Mouse (Mus musculus) monocyte, adult 5-6 weeks (primary cell): ENCODE measurements around the gene Gm17349. TPM values are rescaled to one million over a fixed set of nuclear protein-coding genes. Genes with fewer than 3 reads are reported as not detected.
"Not testable (repeated sequence)": the region's sequence is repeated elsewhere in the genome, so short reads cannot be mapped to it uniquely, and the experiment has no call there.

ENCODE experiments used
- ATAC-seq: fragments of 153-309, 156-312 bp; replicated peaks from 2 replicates; pipeline ENCODE4 v1.8.0; 2017; ENCODE audit warnings: mild to moderate bottlenecking; ENCODE audit not compliant: low TSS enrichment, insufficient number of reproducible peaks, severe bottlenecking, poor library complexity, low FRiP score
- total RNA-seq: library from RNA; stranded (forward); fragments of 200-1000, 200-491, 200-594 nt; gene quantifications from 3 replicates; pipeline ENCODE4 v1.2.3, GENCODE M21; 2017

Gene Gm17349
- total RNA-seq, result 11.3 TPM in 1 of 3 replicates, not detected in the others

DNA sequence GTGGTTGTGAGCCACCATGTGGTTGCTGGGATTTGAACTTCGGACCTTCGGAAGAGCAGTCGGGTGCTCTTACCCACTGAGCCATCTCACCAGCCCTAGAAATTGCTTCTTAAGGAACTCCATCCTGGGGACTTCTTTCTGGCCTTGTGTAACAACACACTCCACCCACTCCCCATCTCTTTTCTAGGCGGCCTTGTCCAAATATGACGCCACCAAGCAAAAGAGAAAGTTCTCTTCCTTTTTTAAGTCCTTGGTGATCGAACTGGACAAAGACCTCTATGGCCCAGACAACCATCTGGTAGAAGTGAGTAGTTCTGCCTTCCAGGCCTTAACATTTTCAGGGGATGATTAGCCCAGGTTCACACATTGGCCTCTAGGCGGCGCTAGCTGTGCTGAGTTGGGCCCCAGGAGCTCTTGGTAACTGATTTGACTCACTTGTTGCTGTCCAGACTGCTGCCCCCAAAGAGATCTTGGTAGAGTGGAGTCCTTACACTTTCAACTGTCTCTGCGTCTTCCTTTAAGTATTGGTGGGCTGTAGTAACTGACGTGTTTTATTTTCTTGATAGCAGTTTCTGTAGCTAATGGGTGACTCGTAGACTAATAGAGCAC is at the start of gene Gm17349:
Gene Gm17349 (minus strand): TSS at position 51 of the 609 bp plus-strand sequence.
- ATAC-seq, result no peak; the same call in 1 of the 2 replicates

DNA sequence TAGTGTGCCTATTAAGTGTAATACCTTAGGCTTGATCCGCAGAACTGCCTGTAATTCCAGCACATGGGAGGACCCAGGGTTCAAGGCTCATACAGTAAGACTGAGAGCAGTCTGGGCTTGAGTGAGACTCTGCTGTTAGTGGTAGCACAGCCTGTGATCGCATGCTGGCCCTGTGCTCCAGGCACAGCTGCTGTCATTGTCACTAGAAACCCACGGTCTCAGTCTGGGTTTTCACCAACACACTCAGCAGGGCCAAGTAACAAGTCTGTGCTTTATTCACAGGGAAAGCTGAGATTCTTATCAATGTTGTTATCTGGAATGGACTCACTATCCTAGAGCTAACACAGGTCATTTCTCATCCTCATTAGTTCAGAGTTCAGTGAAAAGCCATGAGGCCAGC is 48.9 kb upstream of the Gm17349 start:
- no peak for ATAC-seq

DNA sequence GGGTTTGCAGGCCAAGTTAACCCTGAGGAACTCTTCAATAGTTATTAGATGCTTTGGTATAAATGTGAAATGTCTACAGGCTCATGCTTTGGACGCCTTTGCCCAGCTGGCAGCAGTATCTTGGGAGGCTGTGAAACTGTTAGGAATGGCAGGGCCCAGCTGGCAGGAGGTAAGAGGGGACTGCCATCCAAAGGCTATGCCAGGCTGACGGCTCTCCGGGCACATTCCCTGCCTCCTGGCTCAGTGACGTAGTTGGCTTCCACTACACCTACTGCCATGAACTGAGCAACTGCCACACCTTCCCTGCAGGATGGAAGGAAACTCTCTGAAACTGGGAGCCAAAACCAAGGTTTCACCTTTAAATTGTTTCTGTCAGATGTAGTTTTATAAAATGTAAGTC is 34.9 kb upstream of the Gm17349 start:
- ATAC-seq, result no peak

DNA sequence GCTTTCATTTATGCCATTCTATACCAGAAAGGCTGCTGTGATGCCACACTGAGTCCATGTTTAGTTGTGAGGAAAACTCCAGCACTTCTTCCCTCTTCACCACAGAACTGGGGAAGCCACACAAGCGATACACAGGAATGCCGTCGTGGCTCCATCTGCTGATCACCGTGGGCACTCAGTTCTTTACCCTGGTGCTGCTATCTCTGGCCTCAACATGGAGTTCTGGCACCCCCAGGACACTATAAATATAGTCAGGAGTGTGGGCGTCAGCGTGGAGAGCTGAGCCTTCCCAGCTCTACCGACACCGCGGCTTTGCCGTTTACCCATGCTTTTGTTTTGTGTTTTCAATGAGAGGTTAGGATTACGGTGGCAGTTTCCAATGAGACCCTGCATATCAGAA is 31.4 kb upstream of the Gm17349 start:
- no peak for ATAC-seq

DNA sequence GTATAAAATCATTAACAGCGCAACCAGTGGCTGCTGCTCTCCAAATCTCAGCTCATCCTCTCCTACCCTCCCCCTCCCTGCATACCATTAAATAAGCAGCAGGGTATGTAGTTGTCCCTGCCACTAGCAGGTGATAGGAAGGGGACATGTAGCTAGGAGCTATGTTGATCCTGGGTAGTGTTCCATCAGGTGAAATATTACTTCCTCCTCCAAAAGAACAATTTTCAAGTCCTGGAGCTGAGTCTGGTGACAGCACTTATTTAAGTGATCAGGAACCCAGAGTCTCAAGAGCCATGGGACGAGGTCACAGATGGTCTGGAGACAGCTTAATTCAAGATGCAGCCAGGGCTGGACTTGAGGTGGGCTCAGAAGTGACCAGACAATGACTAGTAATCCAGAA is 30.3 kb upstream of the Gm17349 start:
- no peak for ATAC-seq

DNA sequence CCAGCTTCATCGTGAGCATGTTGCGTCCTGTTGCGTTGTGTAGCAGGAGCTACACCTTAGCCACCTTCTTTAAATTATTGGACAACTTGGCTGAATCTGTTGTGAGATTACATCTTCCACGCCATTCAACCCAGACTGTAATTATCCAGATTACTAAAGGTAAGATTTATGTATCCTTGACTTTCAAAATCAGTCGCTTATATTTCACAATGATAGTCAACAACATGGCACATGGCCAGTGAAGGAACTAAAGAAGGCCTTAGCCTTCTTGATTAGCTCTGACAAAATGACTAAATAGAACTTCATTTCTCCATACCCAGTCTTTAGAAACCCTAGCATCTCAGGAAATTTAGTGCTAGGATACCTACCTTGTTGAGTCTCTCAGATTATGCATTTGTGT is 27.9 kb upstream of the Gm17349 start:
- no peak for ATAC-seq

DNA sequence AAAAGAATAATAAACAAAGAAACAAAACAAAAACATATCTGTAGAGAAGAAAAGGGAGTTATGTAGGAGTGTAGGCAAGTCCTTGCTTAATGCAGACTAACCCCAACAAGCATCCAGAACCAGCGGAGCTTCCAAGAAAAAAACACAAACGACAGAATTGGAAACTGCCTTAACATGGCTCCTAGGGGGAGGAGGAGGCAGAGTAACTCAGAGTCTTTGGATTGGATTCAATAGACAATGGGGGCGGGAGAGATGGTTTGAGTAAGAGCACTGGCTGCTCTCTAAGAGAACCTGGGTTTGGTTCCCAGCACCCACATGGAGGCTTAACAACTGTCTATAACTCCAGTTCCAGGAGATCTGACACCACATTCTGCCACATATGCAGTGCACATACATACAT is 26.4 kb upstream of the Gm17349 start:
- ATAC-seq, result no peak

DNA sequence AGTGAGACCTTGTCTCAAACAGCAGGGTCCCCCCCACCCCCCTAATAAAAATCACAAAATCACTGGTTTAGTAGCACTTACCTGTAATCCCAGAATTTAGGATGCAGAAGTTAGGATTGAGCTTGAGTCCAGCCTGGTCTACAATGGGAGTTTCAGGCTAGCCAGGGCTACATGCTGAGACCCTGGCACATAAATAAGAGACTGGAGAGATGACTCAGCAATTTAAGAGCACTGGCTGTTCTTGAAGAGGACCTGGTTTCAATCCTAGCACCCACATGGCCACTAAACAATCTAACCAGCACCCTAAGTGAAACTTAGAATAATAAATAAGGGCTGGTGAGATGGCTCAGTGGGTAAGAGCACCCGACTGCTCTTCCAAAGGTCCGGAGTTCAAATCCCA is 25.9 kb upstream of the Gm17349 start:
- no peak for ATAC-seq

DNA sequence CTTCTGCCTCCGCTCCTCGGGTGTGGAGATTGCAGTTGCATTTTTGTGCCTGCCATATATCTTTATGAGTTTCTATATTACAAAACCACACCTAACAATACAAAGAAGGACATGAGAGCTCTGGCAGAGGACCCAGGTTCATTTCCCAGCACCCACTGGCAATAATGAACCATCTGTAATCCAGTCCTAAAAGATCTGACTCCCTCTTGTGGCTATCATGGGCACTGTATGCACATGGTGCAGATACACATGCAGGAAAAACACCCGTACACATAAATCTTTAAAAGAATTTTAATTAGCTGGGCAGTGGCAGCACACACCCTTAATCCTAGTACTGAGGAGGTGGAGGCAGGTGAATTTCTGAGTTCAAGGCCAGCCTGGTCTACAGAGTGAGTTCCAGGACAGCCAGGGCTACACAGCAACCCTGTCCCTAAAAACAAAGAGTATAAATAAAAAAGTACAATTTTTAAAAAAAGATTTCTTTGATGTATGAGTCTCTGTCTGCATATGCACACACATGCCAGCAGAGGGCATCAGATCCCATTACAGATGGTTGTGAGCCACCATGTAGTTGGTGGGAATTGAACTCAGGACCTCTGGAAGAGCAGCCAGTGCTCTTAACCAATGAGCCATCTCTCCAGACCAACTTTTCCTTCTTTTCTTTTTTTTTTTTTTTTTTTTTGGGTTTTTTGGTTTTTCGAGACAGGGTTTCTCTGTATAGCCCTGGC is 23.9 kb upstream of the Gm17349 start:
- ATAC-seq, result no peak

DNA sequence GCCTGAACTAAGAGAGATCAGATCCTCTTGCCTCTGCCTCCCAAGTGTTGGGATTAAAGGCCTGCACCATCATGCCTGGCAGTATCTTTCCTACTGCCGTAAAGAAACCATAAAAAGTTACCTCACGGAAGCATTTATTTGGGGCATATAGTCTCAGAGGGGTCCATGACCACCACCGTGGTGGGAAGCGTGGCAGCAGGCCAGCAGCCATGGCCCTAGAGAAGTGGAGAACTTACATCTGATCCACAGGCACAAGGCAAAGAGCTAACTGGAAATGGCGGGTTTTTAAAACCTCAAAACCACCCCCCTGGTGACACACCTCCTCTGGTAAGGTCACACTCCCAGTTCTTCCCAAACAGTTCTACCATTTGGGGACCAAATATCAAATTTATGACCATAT is 22.9 kb upstream of the Gm17349 start:
- ATAC-seq, result no peak

DNA sequence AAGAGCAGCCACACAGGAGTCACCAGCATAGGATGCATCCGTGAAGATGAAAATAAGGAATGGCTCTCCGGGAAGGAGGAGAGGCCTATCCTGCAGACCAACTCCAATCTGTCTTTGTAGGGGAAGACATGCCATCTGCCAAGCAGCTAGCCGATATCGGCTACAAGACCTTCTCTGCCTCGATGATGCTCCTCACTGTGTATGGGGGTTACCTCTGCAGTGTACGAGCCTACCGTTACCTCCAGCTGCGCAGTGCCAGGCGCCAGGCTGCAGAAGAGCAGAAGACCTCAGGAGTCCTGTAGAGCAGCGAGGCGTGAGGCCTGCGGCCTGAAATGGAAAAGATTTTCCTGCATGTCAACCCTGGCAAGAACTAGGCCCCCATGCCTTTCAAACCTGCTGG is 22.2 kb upstream of the Gm17349 start:
- ATAC-seq, result no peak

DNA sequence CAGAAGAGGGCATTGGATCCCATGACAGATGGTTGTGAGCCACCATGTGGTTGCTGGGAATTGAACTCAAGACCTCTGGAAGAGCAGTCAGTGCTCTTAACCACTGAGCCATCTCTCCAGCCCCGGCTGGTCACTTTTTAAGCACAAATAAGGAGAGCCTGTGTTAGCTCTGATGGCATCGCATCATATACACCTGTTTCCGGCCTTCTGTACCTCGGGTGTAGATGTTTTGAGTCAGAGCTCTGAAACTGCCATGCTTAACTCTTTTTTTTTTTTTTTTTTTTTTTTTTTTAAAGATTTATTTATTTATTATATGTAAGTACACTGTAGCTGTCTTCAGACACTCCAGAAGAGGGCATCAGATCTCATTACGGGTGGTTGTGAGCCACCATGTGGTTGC is 21.7 kb upstream of the Gm17349 start:
- ATAC-seq, result not testable (repeated sequence)

DNA sequence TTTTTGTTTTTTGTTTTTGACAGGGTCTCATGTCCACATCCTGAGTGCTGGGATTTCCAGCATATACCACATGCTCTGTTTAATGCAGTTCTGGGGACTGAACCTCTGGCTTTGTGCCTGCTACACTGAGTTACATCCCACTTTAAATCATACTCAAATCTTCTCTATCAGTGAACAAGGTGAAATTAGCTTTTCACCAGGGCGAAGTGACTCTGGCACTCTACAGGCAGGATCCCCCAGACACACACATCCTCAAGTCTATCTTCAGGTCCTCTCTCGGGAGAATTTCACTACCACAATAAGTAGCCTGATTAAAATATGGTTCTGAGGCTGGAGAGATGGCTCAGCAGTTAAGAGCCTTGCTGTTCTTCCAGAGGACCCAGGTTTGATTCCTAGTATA is 21.3 kb upstream of the Gm17349 start:
- no peak for ATAC-seq

DNA sequence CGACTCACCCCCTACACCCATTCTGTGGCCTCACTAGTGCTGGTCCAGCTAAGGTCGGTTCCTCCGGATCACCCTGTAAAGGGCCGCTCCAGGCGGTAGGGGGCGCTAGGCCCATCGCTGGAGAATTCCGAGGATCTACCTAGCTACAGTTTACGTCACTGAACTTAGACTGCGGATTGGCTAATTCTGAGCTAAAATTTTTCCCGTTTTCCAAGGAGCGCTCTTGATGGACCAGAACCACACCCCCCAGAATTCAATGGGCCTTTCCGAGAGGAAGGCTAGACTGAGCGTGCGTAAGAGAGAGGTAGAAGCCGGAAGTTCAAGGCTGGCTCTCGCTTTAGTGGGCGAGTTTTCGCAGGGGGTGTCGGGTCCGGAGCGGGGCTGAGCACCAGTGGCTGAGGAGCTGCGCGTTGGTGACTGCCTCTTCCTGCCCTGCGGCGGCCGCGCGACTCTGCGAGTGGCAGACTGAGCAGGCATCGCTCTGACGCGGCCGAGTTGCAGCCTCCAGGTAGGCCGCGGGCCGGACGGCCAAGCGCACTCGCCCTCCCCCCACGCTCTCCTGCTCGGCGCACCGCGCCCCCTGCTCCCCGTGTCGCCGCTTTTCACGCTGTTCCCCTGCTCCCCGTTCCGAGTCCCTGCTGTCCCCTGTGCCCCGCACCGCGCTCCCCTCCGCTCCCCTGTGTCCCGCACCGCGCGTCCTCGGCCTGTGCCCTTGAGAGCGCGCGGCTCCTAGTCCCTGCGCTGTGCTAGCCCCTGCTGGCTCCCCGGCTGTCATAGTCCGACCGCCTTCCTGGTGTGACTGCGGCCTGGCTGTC is 20.3 kb upstream of the Gm17349 start, which contains the start of gene Cox14:
Gene Cox14 (plus strand): TSS at position 278 of the 815 bp plus-strand sequence.
- peak; percentile 81 for ATAC-seq

DNA sequence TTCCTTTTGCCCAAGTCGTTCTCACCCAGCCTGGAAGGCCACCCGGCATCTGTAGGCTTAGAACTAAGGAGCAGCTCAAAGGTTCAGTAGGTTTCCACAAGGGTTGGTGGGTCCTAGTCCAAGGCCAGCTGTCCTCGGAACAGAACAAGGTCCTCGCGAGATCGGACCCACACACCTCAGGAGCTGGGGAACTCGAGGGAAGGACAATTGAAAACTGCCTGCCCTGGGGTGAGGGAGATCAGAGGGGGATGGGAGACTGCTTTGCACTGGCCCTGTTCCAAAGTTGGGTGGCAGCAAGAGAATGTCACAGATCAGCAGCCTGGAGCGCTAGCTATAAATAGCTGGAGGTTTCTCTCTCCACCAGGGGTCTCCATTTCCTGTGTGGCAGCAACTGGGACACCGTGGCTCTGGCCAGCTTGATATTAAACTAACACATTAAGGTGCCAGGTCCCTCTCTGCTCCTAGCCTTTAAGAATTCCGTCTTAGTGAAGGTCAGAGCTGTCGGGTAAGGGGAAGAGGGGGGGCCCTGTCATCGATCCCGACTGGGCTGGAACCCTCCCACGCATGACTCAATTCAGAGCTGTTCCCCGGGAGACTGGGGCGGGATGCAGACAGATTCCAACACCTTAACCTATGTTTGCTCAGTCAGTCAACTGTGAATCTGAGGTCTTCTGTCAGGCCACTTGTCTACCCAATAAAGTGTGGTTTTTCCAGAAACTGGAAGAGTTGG is 19.2 kb upstream of the Gm17349 start:
- ATAC-seq, result 0 out of 2 replicates have a peak, but pooled peaks have one; percentile 0

DNA sequence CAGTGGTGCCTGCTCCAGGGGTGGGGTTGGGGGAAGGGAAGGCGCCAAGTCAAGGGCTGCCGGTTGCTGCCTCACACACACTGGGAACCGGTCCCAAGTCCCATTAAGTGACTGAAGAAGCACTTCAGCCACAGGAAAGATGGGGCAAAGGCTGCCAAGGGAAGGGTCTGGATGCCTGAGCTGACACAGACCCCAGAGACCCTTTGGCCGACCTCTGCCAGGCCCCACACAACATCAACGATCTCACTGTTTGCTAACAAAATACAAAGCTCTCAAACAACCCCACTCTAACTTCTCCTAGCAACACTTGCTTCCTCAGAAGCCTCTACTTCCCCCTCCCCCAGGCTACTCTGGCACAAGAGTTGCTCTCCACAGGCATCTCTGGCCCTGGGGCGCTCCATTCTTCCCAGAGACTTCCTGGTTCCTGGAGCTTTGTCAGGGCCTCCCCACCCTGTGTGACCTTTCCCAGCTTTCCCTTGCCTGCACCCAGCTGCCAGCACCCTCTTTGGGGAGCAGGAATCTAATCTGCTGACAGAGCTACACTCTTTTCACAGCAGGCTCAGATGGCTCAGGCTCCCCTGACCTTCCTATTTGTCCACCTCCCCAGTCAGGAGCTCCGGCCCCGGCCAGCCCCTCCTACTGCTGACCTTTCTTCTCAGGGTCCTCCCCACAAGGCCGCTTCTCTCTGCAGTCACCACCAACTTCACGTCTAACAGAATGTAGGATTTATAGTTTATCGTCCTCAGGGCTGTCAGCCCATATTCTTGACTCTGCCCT is 18.4 kb upstream of the Gm17349 start:
- ATAC-seq, result peak; percentile 29; the same call in 1 of the 2 replicates

DNA sequence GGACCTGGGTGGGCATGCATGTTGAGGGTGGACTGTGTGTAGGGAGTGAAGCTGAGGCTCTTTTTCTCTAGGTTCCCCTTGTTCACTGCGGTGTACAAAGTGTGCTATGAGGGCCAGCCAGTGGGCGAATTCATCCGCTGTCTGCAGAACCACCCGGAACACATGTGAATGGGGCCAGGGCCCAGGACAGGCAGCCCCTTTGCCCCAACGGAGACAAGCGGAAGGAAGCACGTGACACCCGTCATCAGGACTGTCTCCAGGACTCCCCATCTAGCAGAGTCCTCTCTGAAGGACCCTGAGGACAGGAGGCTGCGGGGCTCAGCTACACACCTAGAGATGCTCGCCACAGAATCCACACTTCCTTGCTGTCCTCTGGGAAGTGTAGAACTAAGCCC is 17.8 kb upstream of the Gm17349 start:
- ATAC-seq, result no peak
